Mouse (Mus musculus) hindbrain, embryonic 16.5 days (tissue): Measurements from ENCODE around the gene Tnfrsf8. TPM values are rescaled to one million over a fixed set of nuclear protein-coding genes. Genes with fewer than 3 reads are reported as not detected.

ENCODE experiments used
- ATAC-seq: fragments of 200-750 bp; cut with Nextera tagmentation; 2 replicates; pipeline ENCODE4 v1.8.0; 2017; ENCODE audit warnings: moderate TSS enrichment, moderate library complexity
- H3K27ac ChIP-seq: fragments of 300-500 bp; sonication (generic); 2 replicates; pipeline ENCODE4 v1.5.1; 2014; ENCODE audit warnings: low read depth, mild to moderate bottlenecking, control low read depth, low read length, moderate library complexity
- H3K27me3 ChIP-seq: fragments of 300-500 bp; sonication (generic); replicated peaks from 2 replicates; pipeline ENCODE4 v1.6.1; 2014; ENCODE audit warnings: low read length; ENCODE audit not compliant: control insufficient read depth, insufficient read depth
- H3K36me3 ChIP-seq: fragments of 300-500 bp; sonication (generic); 2 replicates; pipeline ENCODE4 v1.6.1; 2014; ENCODE audit warnings: mild to moderate bottlenecking, low read length, moderate library complexity, mixed read lengths; ENCODE audit not compliant: control insufficient read depth, insufficient read depth
- H3K4me1 ChIP-seq: fragments of 300-500 bp; sonication (generic); 2 replicates; pipeline ENCODE4 v1.6.1; 2014; ENCODE audit warnings: low read depth, low read length; ENCODE audit not compliant: control insufficient read depth, insufficient read depth
- H3K4me2 ChIP-seq: fragments of 300-500 bp; sonication (generic); 2 replicates; pipeline ENCODE4 v1.6.1; 2014; ENCODE audit warnings: mild to moderate bottlenecking, low read length, control low read depth, moderate library complexity
- H3K4me3 ChIP-seq: fragments of 300-500 bp; sonication (generic); 2 replicates; pipeline ENCODE4 v1.5.1; 2014; ENCODE audit warnings: mild to moderate bottlenecking, low read length, control low read depth, moderate library complexity
- H3K9ac ChIP-seq: fragments of 300-500 bp; sonication (generic); 2 replicates; pipeline ENCODE4 v1.6.1; 2014; ENCODE audit warnings: low read depth, mild to moderate bottlenecking, control low read depth, low read length, moderate library complexity
- H3K9me3 ChIP-seq: fragments of 300-500 bp; sonication (generic); 2 replicates; pipeline ENCODE4 v1.6.1; 2014; ENCODE audit warnings: mild to moderate bottlenecking, low read length, moderate library complexity; ENCODE audit not compliant: control insufficient read depth
- WGBS: fragments of 180-500 bp; shearing (Covaris S2); extraction: QIAGEN DNeasy Blood & Tissue Kit; methylation state at CpG from one replicate; pipeline ENCODE4 v1.1.7; 2014; 5-methylcytosine and 5-hydroxymethylcytosine counted together
- polyA plus RNA-seq: library from polyadenylated mRNA; unstranded; fragments of >200 nt; fragmentation: Nextera tagmentation; extraction: Ambion mirVana; gene quantifications from 2 replicates; pipeline ENCODE4 v1.2.1, GENCODE M21; 2015

Gene Tnfrsf8
- polyA plus RNA-seq, 1 experiment from 2014 or later: 0.85 TPM

DNA sequence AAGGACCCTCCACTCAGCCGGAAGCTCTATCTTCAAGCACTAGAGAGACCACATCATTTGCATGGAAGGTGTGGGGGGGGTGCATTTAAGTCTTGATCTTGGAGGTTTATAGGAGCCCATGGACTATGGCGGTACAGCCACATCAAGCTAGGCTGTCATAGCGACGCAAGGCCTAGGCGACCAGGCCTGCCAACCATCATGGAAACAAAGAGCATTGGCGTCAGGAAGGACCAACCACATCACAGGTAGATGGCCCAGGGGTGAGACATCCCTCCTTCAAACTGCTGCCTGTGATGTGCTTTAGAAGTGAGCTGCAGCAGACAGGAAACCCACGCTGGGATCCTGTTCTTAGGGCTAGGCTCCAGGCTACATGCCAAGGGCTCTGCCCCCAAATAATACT is 78.9 kb downstream of the Tnfrsf8 start:
- ATAC-seq: no peak

GRCm38 (mm10) chr4:145233487-145234228 is 81.3 kb downstream of the Tnfrsf8 start:
- H3K9me3 ChIP-seq: no peaks in the 10 kb centered on the region
- WGBS: 24% methylated on average over 3 of the region's 3 CpGs
- no peaks in the 10 kb centered on the region for H3K4me1 ChIP-seq
- H3K4me3 ChIP-seq: no peak overlapping the region
- no peak for ATAC-seq
- H3K9ac ChIP-seq: no peak overlapping the region
- no peaks in the 10 kb centered on the region for H3K36me3 ChIP-seq
- H3K27ac ChIP-seq: no peak overlapping the region
- H3K27me3 ChIP-seq: no peaks in the 10 kb centered on the region
- H3K4me2 ChIP-seq: no peak overlapping the region

More for the DNA sequence above, 78.9 kb downstream of the Tnfrsf8 start:
- no peak overlapping the region for H3K4me3 ChIP-seq
- no peaks in the 10 kb centered on the region for H3K4me1 ChIP-seq
- H3K9me3 ChIP-seq: no peaks in the 10 kb centered on the region
- H3K9ac ChIP-seq: no peak overlapping the region
- no peak overlapping the region for H3K27ac ChIP-seq
- no peaks in the 10 kb centered on the region for H3K27me3 ChIP-seq
- no peaks in the 10 kb centered on the region for H3K36me3 ChIP-seq
- no peak overlapping the region for H3K4me2 ChIP-seq
- WGBS: 87% methylated on average over 7 of the region's 7 CpGs

DNA sequence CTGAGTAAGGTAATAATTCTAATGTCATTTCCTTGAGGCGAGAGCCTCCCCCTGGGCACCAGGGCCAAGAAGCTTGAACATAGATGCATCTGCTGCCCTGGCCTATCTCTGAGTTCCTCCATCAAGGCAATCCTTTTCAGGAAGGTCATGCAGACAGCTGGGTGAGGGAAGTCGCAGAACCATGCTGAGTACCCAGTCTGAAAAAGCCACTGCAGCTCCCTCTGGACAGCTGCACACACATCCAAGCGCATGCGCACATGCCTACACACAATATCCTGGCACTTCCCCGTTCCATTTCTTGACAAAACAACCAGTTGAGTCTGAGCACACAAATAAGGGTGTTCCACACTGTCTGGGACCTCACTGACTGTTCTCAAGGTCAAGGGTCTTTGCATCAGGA is 83.2 kb downstream of the Tnfrsf8 start:
- Histone ChIP-seq H3K27me3 (no peaks in the 10 kb centered on the region), H3K9ac (no peak overlapping the region), H3K4me3 (no peak overlapping the region), H3K4me2 (no peak overlapping the region), H3K4me1 (no peaks in the 10 kb centered on the region), H3K9me3 (no peaks in the 10 kb centered on the region), H3K36me3 (no peaks in the 10 kb centered on the region), H3K27ac (no peak overlapping the region)
- no peak for ATAC-seq
- 86% methylated on average over 5 of the region's 5 CpGs for WGBS

GRCm38 (mm10) chr4:145230647-145231046 is 84.3 kb downstream of the Tnfrsf8 start:
- no peak for ATAC-seq

DNA sequence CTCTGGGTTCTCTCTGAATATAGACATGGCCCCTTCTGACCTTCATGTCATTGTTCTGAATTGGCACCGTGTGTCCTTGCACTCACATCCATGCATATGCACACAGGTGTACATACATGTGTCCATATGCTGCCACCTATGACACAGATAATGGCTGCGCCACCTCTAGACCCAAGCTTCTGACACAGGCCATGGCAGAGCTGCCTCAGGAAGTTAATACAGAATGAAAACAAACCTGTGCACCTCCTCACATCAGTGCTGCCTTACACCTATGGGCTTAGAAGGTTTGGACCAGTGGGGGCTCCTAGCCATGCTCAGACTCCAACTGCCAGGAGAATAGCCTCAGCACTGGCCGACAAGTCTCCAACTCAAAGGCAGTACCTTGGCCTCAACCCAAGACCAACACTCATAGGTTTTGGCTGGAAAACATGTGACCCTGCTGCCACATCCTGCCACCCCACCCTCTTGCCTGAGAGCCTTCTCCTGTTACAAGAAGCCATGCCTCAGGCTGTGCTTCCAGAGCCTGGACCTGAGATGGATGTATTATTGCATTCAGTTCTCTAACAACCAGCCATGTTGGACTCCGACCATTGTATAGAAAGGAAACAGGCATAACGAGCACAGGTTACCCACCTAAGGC is 85.3 kb downstream of the Tnfrsf8 start:
- Histone ChIP-seq H3K4me3 (no peak overlapping the region), H3K4me2 (no peak overlapping the region), H3K36me3 (no peaks in the 10 kb centered on the region), H3K9me3 (no peaks in the 10 kb centered on the region), H3K27ac (no peak overlapping the region), H3K4me1 (no peaks in the 10 kb centered on the region), H3K27me3 (no peaks in the 10 kb centered on the region), H3K9ac (no peak overlapping the region)
- no peak for ATAC-seq
- WGBS: 88% methylated on average over 5 of the region's 5 CpGs

More at GRCm38 (mm10) chr4:145230647-145231046, 84.3 kb downstream of the Tnfrsf8 start:
- Histone ChIP-seq H3K27ac (no peak overlapping the region), H3K36me3 (no peaks in the 10 kb centered on the region), H3K9me3 (no peaks in the 10 kb centered on the region), H3K9ac (no peak overlapping the region), H3K4me2 (no peak overlapping the region), H3K4me3 (no peak overlapping the region), H3K4me1 (no peaks in the 10 kb centered on the region), H3K27me3 (no peaks in the 10 kb centered on the region)
- 91% methylated on average over 2 of the region's 2 CpGs for WGBS

DNA sequence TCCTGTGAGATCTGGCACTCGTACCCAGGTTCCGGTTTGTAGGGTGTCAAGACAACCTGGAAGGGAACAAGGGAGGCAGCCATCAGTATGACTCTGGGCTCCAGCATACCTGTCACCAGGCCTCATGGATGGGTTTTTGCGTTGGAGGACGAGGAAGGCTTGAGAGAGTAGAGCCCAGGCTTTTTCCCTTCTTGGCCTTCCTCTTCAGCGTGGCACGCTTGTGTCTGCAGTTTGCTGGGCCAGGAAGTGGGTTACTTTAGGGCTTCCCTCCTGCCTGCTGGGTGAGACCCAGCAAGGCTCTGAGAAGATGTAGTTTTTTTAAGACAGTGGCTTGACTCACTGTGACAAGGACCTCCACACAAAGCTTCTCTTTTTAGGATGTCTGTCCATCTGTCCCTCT is 85.9 kb downstream of the Tnfrsf8 start:
- no peaks in the 10 kb centered on the region for H3K9me3 ChIP-seq
- H3K4me1 ChIP-seq: no peaks in the 10 kb centered on the region
- H3K4me2 ChIP-seq: no peak overlapping the region
- H3K36me3 ChIP-seq: no peaks in the 10 kb centered on the region
- H3K9ac ChIP-seq: no peak overlapping the region
- ATAC-seq: no peak
- no peaks in the 10 kb centered on the region for H3K27me3 ChIP-seq
- H3K4me3 ChIP-seq: no peak overlapping the region
- 89% methylated on average over 6 of the region's 6 CpGs for WGBS
- H3K27ac ChIP-seq: no peak overlapping the region

DNA sequence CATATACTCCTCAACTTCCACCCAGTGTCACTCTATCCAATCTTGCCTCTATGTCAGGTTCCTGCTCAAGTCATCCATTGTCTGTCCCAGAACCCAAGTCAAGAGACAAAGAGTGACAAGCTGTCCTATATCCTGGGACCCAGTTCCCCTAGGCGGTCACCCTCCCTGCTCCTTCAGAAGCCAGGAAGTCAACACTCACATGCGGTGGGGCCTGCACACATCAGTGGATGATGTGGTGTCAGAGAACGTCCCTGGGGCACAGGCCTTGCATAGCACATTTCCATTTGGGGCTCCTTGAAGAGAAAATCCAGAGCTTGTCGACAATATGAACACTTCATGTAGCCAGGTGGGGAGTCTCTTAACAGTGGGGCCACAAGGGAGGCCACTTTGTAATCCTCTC is 90.4 kb downstream of the Tnfrsf8 start:
- Histone ChIP-seq H3K4me2 (no peak overlapping the region), H3K36me3 (no peaks in the 10 kb centered on the region), H3K9ac (no peak overlapping the region), H3K4me1 (no peaks in the 10 kb centered on the region), H3K27me3 (no peaks in the 10 kb centered on the region), H3K27ac (no peak overlapping the region), H3K9me3 (no peaks in the 10 kb centered on the region), H3K4me3 (no peak overlapping the region)
- no peak for ATAC-seq
- WGBS: 84% methylated on average over 4 of the region's 4 CpGs

GRCm38 (mm10) chr4:145222064-145222463 is 92.9 kb downstream of the Tnfrsf8 start:
- no peak for ATAC-seq
- H3K36me3 ChIP-seq: no peaks in the 10 kb centered on the region
- H3K9ac ChIP-seq: no peak overlapping the region
- no peak overlapping the region for H3K4me3 ChIP-seq
- 86% methylated on average over 8 of the region's 8 CpGs for WGBS
- H3K4me2 ChIP-seq: no peak overlapping the region
- H3K27ac ChIP-seq: no peak overlapping the region
- no peaks in the 10 kb centered on the region for H3K4me1 ChIP-seq
- H3K9me3 ChIP-seq: no peaks in the 10 kb centered on the region
- no peaks in the 10 kb centered on the region for H3K27me3 ChIP-seq

DNA sequence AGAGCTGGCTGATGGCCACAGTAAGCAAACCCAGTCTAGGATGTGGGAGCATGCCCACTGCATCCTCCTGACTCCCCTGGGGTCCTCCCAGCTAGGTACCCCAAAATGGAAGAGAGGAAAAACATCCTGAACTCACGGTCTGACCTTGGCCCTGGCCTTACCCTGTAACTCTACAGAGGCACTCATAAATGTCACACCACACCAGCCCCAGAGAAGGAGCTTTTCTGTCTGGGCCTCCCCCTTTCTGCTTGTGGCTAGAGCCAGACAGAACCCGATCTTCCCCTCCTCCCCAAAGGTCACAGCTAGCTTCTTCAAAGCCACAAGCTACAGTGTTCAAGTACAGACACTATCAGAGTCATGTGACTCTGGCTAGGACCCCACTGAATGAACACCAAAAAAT is 93.6 kb downstream of the Tnfrsf8 start:
- Histone ChIP-seq H3K36me3 (no peaks in the 10 kb centered on the region), H3K27ac (no peak overlapping the region), H3K4me2 (no peak overlapping the region), H3K4me1 (no peaks in the 10 kb centered on the region), H3K9ac (no peak overlapping the region), H3K4me3 (no peak overlapping the region), H3K27me3 (no peaks in the 10 kb centered on the region), H3K9me3 (no peaks in the 10 kb centered on the region)
- 62% methylated on average over 2 of the region's 2 CpGs for WGBS
- no peak for ATAC-seq
